Mouse (Mus musculus): ENCODE measurements at regions not wholly inside any gene's neighbourhood (a gene's known extent, or its start where the extent isn't known, plus 50 kb on each side); places are given as distances from the start of the nearest gene placed in this dataset.
A peak's percentile ranks its signal among the peaks of the same experiment; 100 is the strongest.
"Not testable (repeated sequence)": the region's sequence is repeated elsewhere in the genome, so short reads cannot be mapped to it uniquely, and the experiment has no call there.

DNA sequence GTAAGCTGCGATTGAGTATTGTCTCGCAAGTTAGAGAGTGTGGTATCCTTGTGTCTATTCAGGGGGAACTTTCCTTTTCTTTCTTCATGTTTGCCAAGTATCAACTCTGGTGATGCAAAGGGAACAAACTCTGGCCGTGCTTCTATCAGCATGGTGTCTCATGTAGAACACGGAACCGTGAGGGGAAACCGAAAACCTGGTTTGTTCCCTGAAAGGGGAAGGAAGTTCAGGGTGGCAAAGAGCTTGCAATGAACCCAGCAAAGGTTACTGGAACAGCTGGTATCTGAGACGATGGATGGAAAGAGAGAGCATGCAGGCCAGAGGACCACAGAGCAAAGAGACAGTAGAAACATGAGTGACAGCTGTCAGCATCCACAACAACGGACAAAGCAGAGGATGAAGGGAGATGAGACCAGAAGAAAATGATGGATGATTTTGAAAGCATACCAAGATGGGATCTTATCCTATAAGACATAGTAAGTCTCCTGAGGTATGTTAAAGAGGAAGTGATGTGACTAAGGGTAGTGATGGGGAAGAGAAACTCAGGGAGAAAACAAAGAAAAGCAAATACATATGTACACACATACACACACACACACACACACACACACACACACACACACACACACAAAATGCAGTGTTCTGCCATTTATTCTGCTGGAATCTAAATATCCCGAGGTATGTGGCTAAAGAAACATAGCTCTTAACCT lies 199.8 kb upstream of the Peli2 start:
- no peak for DNase-seq (ENCODE audit: extremely low read depth, low read depth, low spot score)

DNA sequence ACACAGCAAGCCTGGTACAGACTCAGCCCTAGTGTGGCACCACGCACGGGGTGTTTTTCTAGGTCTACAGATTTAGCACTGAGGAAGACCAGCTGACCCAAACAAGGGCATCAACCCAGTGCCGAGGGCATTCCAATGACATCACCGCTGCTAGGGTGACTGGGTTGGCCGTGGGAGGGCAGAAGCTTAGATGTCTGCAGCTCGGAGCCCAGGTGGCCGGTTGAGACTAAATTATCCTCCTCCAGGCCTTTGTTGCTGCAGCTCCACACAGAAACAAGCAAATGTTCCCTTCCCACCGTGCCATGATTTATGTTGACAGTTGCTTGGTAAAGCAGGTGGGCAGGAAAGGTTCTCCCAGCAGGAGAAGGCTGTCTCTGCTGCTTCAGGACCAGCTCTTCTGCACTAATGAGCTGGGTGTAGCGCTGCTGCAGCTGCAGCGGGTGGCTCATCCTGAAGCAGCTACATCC lies 198.8 kb upstream of the Peli2 start:
- DNase-seq (ENCODE audit: extremely low read depth, low read depth, low spot score) = no peak

- no peak for DNase-seq (ENCODE audit: extremely low read depth, low read depth, low spot score)
These were observed 194.2 kb upstream of the Peli2 start for GRCm38 (mm10) chr14:47926416-47926815.

DNA sequence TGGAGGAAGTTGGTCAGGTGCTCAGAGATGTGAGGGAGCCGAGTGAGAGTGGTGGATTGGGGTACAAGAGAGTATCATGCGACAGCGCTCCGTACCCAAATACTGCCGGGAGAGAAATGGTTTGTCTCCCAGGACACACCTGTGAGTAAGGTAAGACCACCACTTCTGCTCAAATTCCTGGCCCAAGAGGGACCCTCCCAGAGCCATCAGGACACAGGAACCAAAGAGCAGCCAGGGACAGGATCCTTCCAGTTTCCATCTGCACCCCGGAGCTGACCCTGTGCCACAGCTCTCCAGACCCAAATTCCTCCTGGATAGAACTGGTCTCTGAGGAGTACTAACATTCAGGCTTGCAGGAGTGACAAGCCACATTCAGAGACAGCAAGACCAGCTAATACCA lies 185.2 kb upstream of the Peli2 start:
- DNase-seq (ENCODE audit: extremely low read depth, low read depth, low spot score) = no peak

DNA sequence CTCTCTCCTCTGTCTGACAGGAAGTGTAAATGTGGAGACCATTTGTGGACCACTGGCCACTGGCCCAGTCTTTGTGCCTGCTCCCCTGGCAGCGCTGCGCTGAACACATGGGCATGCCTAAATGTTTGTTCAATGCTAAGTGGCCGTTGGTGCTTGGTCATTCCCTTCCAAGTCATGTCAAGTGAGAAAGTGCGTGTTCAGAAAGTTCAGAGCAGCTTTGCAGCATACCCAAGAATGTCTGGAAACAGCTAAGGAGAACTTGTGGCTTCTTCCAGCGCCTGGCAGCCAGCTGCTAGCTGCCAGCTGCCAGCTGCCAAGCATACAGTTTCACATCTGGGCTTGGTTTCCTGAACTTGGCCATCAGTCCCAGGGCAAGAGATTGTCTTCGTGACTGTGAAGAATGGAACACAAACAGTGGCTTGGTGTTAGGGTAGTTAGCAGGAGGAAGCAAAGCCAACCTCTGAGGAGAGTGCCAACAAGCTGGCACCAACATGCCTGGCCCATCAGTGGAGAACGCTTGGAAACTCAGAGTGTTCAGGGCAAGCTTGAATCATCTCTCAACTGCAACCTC lies 183.5 kb upstream of the Peli2 start:
- DNase-seq (ENCODE audit: extremely low read depth, low read depth, low spot score) = peak; percentile 61

- DNase-seq (ENCODE audit: extremely low read depth, low read depth, low spot score) = no peak
These were observed 180.6 kb upstream of the Peli2 start for GRCm38 (mm10) chr14:47939781-47940590.

DNA sequence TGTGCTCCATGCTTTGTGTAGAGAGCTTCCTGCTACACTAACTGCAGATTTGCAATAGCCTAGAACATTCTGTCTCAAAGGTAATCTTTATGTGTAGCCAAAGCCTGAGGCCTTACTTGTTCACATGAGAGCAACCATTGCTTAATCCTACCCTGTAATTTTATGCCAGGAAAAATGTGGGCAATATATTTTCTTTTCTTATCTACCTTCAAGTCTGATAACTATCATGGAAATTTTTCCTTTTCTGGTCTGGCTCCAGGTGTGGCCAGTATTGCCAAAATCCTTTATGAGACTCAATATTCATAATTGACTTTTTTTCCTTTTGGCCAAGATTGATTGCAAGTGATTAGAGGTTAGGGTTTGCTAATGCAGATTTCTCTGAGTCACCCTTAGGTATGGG lies 178.0 kb upstream of the Peli2 start:
- peak; percentile 86 for DNase-seq (ENCODE audit: extremely low read depth, low read depth, low spot score)

- DNase-seq (ENCODE audit: extremely low read depth, low read depth, low spot score) = no peak
These were observed 176.0 kb upstream of the Peli2 start for GRCm38 (mm10) chr14:47944595-47944994.

DNA sequence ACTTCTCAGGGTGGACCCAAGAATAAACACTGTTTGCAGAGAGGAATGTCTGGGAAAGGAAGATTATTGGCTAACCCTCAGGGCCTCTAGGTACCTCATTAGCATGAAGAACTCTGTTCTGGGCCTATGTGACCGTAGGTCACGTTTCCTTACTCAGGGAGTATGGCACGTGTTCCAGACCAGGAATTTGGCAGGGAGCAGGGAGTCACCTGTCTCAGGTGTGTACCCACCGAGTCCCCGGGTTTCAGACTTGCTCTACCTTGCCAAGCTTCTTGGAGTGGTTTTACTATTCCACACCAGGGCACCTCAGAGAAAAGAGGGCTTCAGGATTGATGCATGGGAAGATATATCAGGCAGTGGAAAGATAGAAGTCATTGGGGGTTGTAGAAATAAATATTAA lies 169.6 kb upstream of the Peli2 start:
- no peak for DNase-seq (ENCODE audit: extremely low read depth, low read depth, low spot score)

GRCm38 (mm10) chr14:47958171-47958570 lies 162.5 kb upstream of the Peli2 start:
- no peak for DNase-seq (ENCODE audit: extremely low read depth, low read depth, low spot score)

GRCm38 (mm10) chr14:47959366-47960280 lies 161.0 kb upstream of the Peli2 start:
- DNase-seq (ENCODE audit: extremely low read depth, low read depth, low spot score) = no peak

DNA sequence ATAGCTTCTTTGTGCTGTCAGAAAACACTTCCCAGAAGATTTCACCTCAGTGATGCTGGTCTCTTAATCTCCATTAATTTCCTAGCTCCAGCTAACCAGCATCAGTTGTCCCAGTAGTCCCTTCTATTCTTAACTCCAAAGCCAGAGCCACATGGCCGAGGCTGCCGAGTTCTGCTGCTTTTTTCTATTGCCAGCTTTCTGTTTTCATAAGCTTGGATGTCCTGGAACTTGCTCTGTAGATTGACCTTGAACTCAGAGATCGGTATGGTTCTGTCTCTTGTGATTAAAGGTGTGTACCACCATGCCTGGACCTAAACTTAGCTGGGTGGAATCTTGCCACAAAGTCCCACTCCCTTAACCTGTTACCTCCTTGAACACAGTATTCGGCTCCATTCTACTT lies 155.8 kb upstream of the Peli2 start:
- not testable (repeated sequence) for DNase-seq (ENCODE audit: extremely low read depth, low read depth, low spot score)

GRCm38 (mm10) chr14:47969871-47970270 lies 150.8 kb upstream of the Peli2 start:
- DNase-seq (ENCODE audit: extremely low read depth, low read depth, low spot score) = no peak

- DNase-seq (ENCODE audit: extremely low read depth, low read depth, low spot score) = not testable (repeated sequence)
These were observed 147.5 kb upstream of the Peli2 start for GRCm38 (mm10) chr14:47973161-47973560.

DNA sequence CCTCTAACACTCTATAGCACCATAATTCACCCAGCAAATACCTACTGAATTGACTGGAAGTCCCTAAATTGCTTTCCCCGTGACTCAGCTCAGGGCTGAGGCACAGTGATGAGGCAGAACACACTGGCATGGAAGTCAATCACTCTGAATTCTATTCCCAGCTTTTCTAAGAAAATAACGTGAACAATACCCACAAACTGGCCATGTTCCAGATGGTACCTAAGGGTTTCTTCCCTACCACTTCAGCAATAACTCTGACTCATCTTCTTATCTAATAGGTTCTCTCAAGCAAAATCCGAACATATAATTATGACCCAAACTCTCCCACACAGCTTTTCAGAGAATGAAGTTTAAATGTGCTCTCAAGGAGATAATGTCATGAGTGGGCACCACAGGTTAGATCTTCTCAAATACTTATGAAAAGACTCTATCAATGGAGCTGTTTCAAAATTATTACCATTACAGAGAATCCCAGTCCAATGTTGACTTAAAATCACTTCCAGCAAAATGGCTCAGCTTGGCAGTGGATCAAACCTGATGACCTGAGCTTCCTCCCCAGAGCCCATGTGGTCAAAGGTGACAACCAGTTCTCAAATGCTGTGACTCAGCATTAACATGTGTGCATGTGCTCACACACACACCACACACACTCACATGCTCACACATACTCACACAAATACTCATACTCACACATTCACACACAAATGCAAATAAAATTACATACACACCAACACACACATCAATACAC lies 137.5 kb upstream of the Peli2 start:
- DNase-seq (ENCODE audit: extremely low read depth, low read depth, low spot score) = no peak

- DNase-seq (ENCODE audit: extremely low read depth, low read depth, low spot score) = no peak
These were observed 134.1 kb upstream of the Peli2 start for GRCm38 (mm10) chr14:47986483-47986882.

DNA sequence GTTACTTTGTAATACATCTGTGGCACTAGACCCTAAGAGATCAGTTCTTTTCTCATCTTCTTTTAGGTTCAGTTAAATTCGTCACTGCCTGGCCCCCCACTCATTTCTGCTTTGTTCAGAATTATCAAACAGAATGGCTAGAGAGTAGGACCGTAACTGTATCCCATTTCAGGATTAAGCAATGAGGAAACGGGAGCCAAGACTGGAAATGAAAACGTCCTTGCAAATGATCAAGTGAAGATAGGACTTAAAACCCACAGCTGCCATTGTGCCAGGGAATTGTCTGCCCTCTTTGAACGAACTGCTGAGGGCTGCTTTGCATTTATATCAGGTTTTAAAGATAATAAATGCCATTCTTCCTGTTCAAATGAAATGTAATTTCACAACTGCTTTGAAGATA lies 133.7 kb upstream of the Peli2 start:
- no peak for DNase-seq (ENCODE audit: extremely low read depth, low read depth, low spot score)

DNA sequence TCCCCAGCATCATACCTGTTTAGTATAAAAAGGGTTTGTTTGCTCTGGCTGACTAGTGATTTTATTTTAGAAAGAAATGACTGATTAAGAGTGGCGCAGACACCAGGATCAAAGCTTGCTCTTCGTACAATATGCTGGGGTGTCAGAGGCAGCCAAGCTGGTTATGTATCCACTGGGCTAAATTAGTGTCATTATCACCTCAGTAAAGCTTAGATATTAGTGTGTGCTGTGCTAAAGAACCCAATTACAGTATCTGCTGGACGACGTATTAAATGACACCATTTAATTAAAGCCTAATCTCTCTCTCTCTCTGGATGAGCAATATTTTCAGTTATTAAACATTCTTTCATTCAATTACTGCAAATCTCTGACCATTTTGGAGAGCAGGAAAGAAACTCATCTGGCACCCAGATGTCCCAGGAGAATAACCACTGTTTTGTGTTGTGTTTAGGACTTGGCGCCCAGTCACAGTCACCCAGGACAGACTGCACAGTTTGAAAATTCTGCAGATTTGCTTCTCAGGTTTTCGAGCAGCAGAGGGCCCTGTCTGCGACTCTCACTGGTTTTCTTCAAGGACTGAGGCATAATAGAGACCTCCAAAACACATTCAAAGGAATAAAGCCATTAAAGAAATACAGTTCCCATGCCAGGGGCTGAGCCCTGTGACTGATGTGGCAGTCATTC lies 133.1 kb upstream of the Peli2 start:
- DNase-seq (ENCODE audit: extremely low read depth, low read depth, low spot score) = no peak

GRCm38 (mm10) chr14:47988131-47988530 lies 132.5 kb upstream of the Peli2 start:
- no peak for DNase-seq (ENCODE audit: extremely low read depth, low read depth, low spot score)

DNA sequence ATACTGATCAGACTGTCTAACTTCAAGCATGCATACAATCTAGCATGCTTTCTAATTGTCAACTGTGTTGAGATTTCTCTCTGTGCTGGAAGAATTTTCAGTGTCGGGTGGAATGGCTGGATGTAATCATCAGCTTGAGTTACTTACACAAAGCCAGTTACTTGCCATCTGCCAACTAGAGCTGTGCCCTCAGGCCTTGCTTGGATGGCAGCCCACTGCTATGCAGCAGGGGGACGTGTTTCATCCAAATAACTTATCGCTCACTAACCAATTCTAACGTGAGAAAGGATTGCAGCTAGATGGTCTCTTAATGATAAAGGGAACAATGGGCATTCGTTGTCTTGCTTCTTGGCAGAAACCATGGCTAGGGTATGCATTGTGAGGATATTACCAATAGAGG lies 131.3 kb upstream of the Peli2 start:
- no peak for DNase-seq (ENCODE audit: extremely low read depth, low read depth, low spot score)

Measured in fat pad, adult 2 months (tissue).